Mouse (Mus musculus): ENCODE data around the gene Cdkl2. TPM values are rescaled to one million over a fixed set of nuclear protein-coding genes. Genes with fewer than 3 reads are reported as not detected.

Gene Cdkl2
- polyA plus RNA-seq, 1 experiment from 2014 or later, result 3.1 TPM

Other genes with a start within 250 kb of the Cdkl2 start
- 30.9 to 38.2 TPM (median 33.5 TPM) in 3 replicates for gene Rchy1, start 80.8 kb downstream of the Cdkl2 start, polyA plus RNA-seq (2018)
- not detected in 3 replicates for gene Odaph, start 56.4 kb downstream of the Cdkl2 start, polyA plus RNA-seq (2018)
- 76.9 to 105 TPM (median 87.9 TPM) in 3 replicates for gene G3bp2, start 39.8 kb upstream of the Cdkl2 start, polyA plus RNA-seq (2018)
- 47.9 to 67.1 TPM (median 62.5 TPM) in 3 replicates for gene Uso1, start 94.1 kb upstream of the Cdkl2 start, polyA plus RNA-seq (2018)
- gene U90926, start 171.5 kb upstream of the Cdkl2 start, polyA plus RNA-seq (2018), result not detected in 3 replicates
- gene Ppef2, start 212.4 kb upstream of the Cdkl2 start, polyA plus RNA-seq (2018), result 0.19 TPM in 1 of 3 replicates, not detected in the others
- 7.7 to 41.0 TPM (median 19.5 TPM) in 3 replicates for gene Naaa, start 234.3 kb upstream of the Cdkl2 start, polyA plus RNA-seq (2018)